ENCODE assay signal across 21 mouse cellular contexts in the genomic region with DNA sequence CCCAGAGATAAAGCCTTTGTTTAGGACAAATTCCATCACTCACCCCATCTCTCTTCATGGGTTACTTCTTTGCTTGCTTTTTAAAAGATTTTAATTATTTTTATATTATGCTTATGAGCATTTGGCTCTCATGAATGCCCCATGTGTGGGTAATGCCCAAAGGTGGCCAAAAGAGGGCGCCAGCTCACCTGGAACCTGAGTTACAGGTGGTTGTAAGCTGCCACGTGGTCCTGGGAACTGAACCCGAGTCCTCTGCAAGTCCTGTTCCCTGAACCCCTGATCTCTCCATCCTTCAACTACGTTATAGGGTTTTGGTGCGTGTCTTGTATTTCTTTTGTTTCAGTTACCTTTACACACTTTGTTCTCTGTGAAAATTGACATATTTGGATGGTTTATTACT.
DNase-seq lines count a peak whose midpoint lies in the region; ATAC-seq and TF ChIP-seq lines count a peak whose summit lies in the region.
"Had no signal": no experiment of that assay in that cellular context is flagged by ENCODE, and none has a peak within 500 bp of the region (broad histone marks: within the 10 kb centered on the region; RNA-seq: fewer than 3 reads in every experiment).

No protein-coding gene starts in this region.

- TF ChIP-seq EP300 in stomach, postnatal 0 days (optimal IDR thresholded peaks at IDR 0.05) = no peak

- H3K4me1 ChIP-seq in hindbrain, postnatal 0 days (ENCODE audit: insufficient read depth, low read length) = no peaks in the 10 kb centered on the region
- no peaks in the 10 kb centered on the region for H3K4me1 ChIP-seq in hindbrain, embryonic 10.5 days (replicated peaks)
- no peaks in the 10 kb centered on the region for H3K4me1 ChIP-seq in midbrain, postnatal 0 days (ENCODE audit: insufficient read depth, low read length)
- H3K4me1 ChIP-seq in midbrain, embryonic 14.5 days (ENCODE audit: control insufficient read depth, insufficient read depth, low read length) = no peaks in the 10 kb centered on the region
- no peaks in the 10 kb centered on the region for H3K4me1 ChIP-seq in stomach, postnatal 0 days (replicated peaks; ENCODE audit: control insufficient read depth, insufficient read depth)
- no peaks in the 10 kb centered on the region for H3K4me1 ChIP-seq in kidney, embryonic 16.5 days (ENCODE audit: insufficient read depth, low read length)
- H3K4me1 ChIP-seq: embryonic facial prominence, embryonic 13.5 days; forebrain, embryonic 12.5 days; liver, embryonic 15.5 days; midbrain, embryonic 10.5 days; stomach, embryonic 15.5 days had no signal

- peak; percentile 5 for DNase-seq in cerebellum, adult 11-12 months
- DNase-seq in cerebellum, adult 18-20 months = no peak
- no peak for DNase-seq in hindbrain, postnatal 0 days (ENCODE audit: low spot score)
- DNase-seq in hindbrain, embryonic 10.5 days (ENCODE audit: low spot score) = no peak
- no peak for DNase-seq in midbrain, postnatal 0 days (ENCODE audit: low spot score)
- DNase-seq in midbrain, embryonic 14.5 days = no peak
- no peak for DNase-seq in stomach, postnatal 0 days (ENCODE audit: low spot score)
- DNase-seq: adrenal gland, postnatal 14 days; cerebellum, postnatal 36 days; embryo, embryonic 11 days; gastrocnemius, postnatal 25 days; kidney, adult 18-20 months; kidney, postnatal 14 days; layer of hippocampus, postnatal 36 days had no signal

- no peaks in the 10 kb centered on the region for H3K36me3 ChIP-seq in hindbrain, postnatal 0 days (ENCODE audit: insufficient read depth, low read length)
- H3K36me3 ChIP-seq in hindbrain, embryonic 10.5 days = no peaks in the 10 kb centered on the region
- no peaks in the 10 kb centered on the region for H3K36me3 ChIP-seq in midbrain, postnatal 0 days (ENCODE audit: insufficient read depth, low read length)
- no peaks in the 10 kb centered on the region for H3K36me3 ChIP-seq in midbrain, embryonic 14.5 days (ENCODE audit: control insufficient read depth, insufficient read depth, low read length)
- H3K36me3 ChIP-seq in stomach, postnatal 0 days (ENCODE audit: control insufficient read depth, insufficient read depth, low read length) = no peaks in the 10 kb centered on the region
- H3K36me3 ChIP-seq in kidney, embryonic 16.5 days (ENCODE audit: insufficient read depth, low read length) = no peaks in the 10 kb centered on the region
- H3K36me3 ChIP-seq: embryonic facial prominence, embryonic 13.5 days; forebrain, embryonic 12.5 days; liver, embryonic 15.5 days; midbrain, embryonic 10.5 days; stomach, embryonic 15.5 days had no signal

- H3K27ac ChIP-seq in hindbrain, postnatal 0 days = no peak overlapping the region
- no peak overlapping the region for H3K27ac ChIP-seq in hindbrain, embryonic 10.5 days
- H3K27ac ChIP-seq in midbrain, postnatal 0 days (ENCODE audit: low read depth, low read length) = no peak overlapping the region
- H3K27ac ChIP-seq in midbrain, embryonic 14.5 days (replicated peaks; ENCODE audit: low read depth, low read length) = no peak overlapping the region
- H3K27ac ChIP-seq in stomach, postnatal 0 days (replicated peaks) = no peak overlapping the region
- no peak overlapping the region for H3K27ac ChIP-seq in kidney, embryonic 16.5 days (ENCODE audit: low read length)
- H3K27ac ChIP-seq: embryonic facial prominence, embryonic 13.5 days; forebrain, embryonic 12.5 days; liver, embryonic 15.5 days; midbrain, embryonic 10.5 days; stomach, embryonic 15.5 days had no signal

- WGBS in hindbrain, postnatal 0 days = 85% methylated on average over 5 of the region's 5 CpGs
- 82% methylated on average over 5 of the region's 5 CpGs for WGBS in hindbrain, embryonic 10.5 days
- 83% methylated on average over 5 of the region's 5 CpGs for WGBS in midbrain, postnatal 0 days
- 84% methylated on average over 5 of the region's 5 CpGs for WGBS in midbrain, embryonic 14.5 days
- WGBS in stomach, postnatal 0 days = 87% methylated on average over 5 of the region's 5 CpGs
- WGBS in kidney, embryonic 16.5 days = 87% methylated on average over 5 of the region's 5 CpGs

- H3K4me2 ChIP-seq in hindbrain, postnatal 0 days (ENCODE audit: low read depth, low read length) = no peak overlapping the region
- H3K4me2 ChIP-seq in midbrain, postnatal 0 days (ENCODE audit: low read depth, low read length, poor library complexity, severe bottlenecking) = no peak overlapping the region
- no peak overlapping the region for H3K4me2 ChIP-seq in midbrain, embryonic 14.5 days (ENCODE audit: low read length)
- no peak overlapping the region for H3K4me2 ChIP-seq in stomach, postnatal 0 days (replicated peaks; ENCODE audit: low read depth)
- no peak overlapping the region for H3K4me2 ChIP-seq in kidney, embryonic 16.5 days (replicated peaks; ENCODE audit: low read depth, low read length)
- H3K4me2 ChIP-seq: embryonic facial prominence, embryonic 13.5 days; forebrain, embryonic 12.5 days; liver, embryonic 15.5 days; stomach, embryonic 15.5 days had no signal

- H3K4me3 ChIP-seq in hindbrain, postnatal 0 days (ENCODE audit: low read length) = no peak overlapping the region
- no peak overlapping the region for H3K4me3 ChIP-seq in hindbrain, embryonic 10.5 days
- H3K4me3 ChIP-seq in midbrain, postnatal 0 days (ENCODE audit: low read depth, low read length) = no peak overlapping the region
- no peak overlapping the region for H3K4me3 ChIP-seq in midbrain, embryonic 14.5 days (replicated peaks; ENCODE audit: low read depth, low read length)
- H3K4me3 ChIP-seq in stomach, postnatal 0 days (ENCODE audit: low read depth, low read length) = no peak overlapping the region
- H3K4me3 ChIP-seq in kidney, embryonic 16.5 days (ENCODE audit: low read length) = no peak overlapping the region
- H3K4me3 ChIP-seq: embryonic facial prominence, embryonic 13.5 days; erythroblast, embryonic 14.5 days; forebrain, embryonic 12.5 days; liver, embryonic 15.5 days; midbrain, embryonic 10.5 days; stomach, embryonic 15.5 days had no signal

- H3K9me3 ChIP-seq in hindbrain, postnatal 0 days (ENCODE audit: low read length) = no peaks in the 10 kb centered on the region
- no peaks in the 10 kb centered on the region for H3K9me3 ChIP-seq in hindbrain, embryonic 10.5 days
- no peaks in the 10 kb centered on the region for H3K9me3 ChIP-seq in midbrain, postnatal 0 days (ENCODE audit: low read length)
- no peaks in the 10 kb centered on the region for H3K9me3 ChIP-seq in midbrain, embryonic 14.5 days (ENCODE audit: control insufficient read depth, low read length)
- H3K9me3 ChIP-seq in stomach, postnatal 0 days (ENCODE audit: control insufficient read depth, low read length) = no peaks in the 10 kb centered on the region
- 0 out of 2 replicates have a peak, but pooled peaks cover 2% of the 10 kb centered on the region for H3K9me3 ChIP-seq in kidney, embryonic 16.5 days (ENCODE audit: low read length)
- H3K9me3 ChIP-seq: liver, embryonic 15.5 days; stomach, embryonic 15.5 days had no signal

- ATAC-seq in hindbrain, postnatal 0 days = no peak
- ATAC-seq in midbrain, postnatal 0 days (ENCODE audit: low FRiP score) = no peak
- ATAC-seq in midbrain, embryonic 14.5 days (ENCODE audit: low FRiP score, low TSS enrichment) = no peak
- ATAC-seq in stomach, postnatal 0 days (ENCODE audit: low FRiP score, low TSS enrichment) = no peak
- ATAC-seq in kidney, embryonic 16.5 days (ENCODE audit: low FRiP score, low TSS enrichment) = no peak

- no peak overlapping the region for H3K9ac ChIP-seq in hindbrain, postnatal 0 days (replicated peaks; ENCODE audit: low read length)
- no peak overlapping the region for H3K9ac ChIP-seq in midbrain, postnatal 0 days (replicated peaks; ENCODE audit: low read length, poor library complexity, severe bottlenecking)
- no peak overlapping the region for H3K9ac ChIP-seq in midbrain, embryonic 14.5 days (replicated peaks; ENCODE audit: low read length)
- H3K9ac ChIP-seq in stomach, postnatal 0 days (ENCODE audit: low read length) = no peak overlapping the region
- H3K9ac ChIP-seq in kidney, embryonic 16.5 days (replicated peaks; ENCODE audit: low read length) = no peak overlapping the region
- H3K9ac ChIP-seq: embryonic facial prominence, embryonic 13.5 days; forebrain, embryonic 12.5 days; liver, embryonic 15.5 days; stomach, embryonic 15.5 days had no signal

- H3K27me3 ChIP-seq in hindbrain, postnatal 0 days (ENCODE audit: insufficient read depth, low read length) = no peaks in the 10 kb centered on the region
- H3K27me3 ChIP-seq in hindbrain, embryonic 10.5 days (ENCODE audit: insufficient read depth, poor library complexity, severe bottlenecking) = no peaks in the 10 kb centered on the region
- no peaks in the 10 kb centered on the region for H3K27me3 ChIP-seq in midbrain, postnatal 0 days (ENCODE audit: insufficient read depth, low read length)
- no peaks in the 10 kb centered on the region for H3K27me3 ChIP-seq in midbrain, embryonic 14.5 days (ENCODE audit: control insufficient read depth, insufficient read depth, low read length)
- no peaks in the 10 kb centered on the region for H3K27me3 ChIP-seq in stomach, postnatal 0 days (ENCODE audit: control insufficient read depth, insufficient read depth, low read length)
- no peaks in the 10 kb centered on the region for H3K27me3 ChIP-seq in kidney, embryonic 16.5 days (ENCODE audit: insufficient read depth, low read length)
- H3K27me3 ChIP-seq: embryonic facial prominence, embryonic 13.5 days; forebrain, embryonic 12.5 days; liver, embryonic 15.5 days; stomach, embryonic 15.5 days had no signal

- peak; percentile 20 for TF ChIP-seq CTCF in hindbrain, postnatal 0 days (IDR thresholded peaks at IDR 0.05; ENCODE audit: low read depth)
- 0 out of 2 replicates have a peak, but pooled peaks have one; percentile 9 for TF ChIP-seq CTCF in midbrain, postnatal 0 days (IDR thresholded peaks at IDR 0.05)
- TF ChIP-seq CTCF in stomach, postnatal 0 days (IDR thresholded peaks at IDR 0.05; ENCODE audit: low read depth) = 0 out of 2 replicates have a peak, but pooled peaks have one; percentile 18
